Mouse (Mus musculus): Measurements from ENCODE around the gene Phactr2. TPM values are rescaled to one million over a fixed set of nuclear protein-coding genes. Genes with fewer than 3 reads are reported as not detected.

Gene Phactr2
- polyA plus RNA-seq, 1 experiment from 2014 or later = 18.8 TPM

DNA sequence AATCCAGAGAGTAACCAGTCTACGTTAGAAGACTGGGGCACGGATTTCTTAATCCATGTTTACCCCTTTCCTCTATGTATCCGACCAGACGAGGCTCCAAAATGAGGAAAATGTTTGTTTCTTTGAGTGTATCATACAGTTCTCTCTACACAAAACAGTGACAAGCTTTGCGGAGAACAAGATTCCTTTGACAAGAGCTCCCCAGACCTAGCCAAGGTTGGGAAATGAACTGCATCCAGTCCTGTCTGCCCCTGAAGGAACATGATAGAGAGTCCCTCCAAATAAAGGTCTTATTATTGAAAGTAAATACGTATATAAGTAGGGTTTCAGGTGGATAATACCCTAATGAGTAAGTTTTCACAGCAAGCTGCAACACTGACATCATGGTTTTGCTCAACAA lies 199.1 kb downstream of the Phactr2 start:
- 93% methylated on average over 6 of the region's 6 CpGs for WGBS
- Histone ChIP-seq H3K27me3 (ENCODE audit: control insufficient read depth, insufficient read depth, low read length) (no peaks in the 10 kb centered on the region), H3K4me2 (ENCODE audit: low read depth) (no peak overlapping the region), H3K36me3 (ENCODE audit: control insufficient read depth, insufficient read depth, low read length) (no peaks in the 10 kb centered on the region), H3K9ac (ENCODE audit: low read length) (no peak overlapping the region), H3K4me3 (ENCODE audit: low read depth, low read length) (no peak overlapping the region), H3K4me1 (ENCODE audit: control insufficient read depth, insufficient read depth, low read length) (no peaks in the 10 kb centered on the region), H3K27ac (ENCODE audit: low read depth, low read length) (no peak overlapping the region), H3K9me3 (ENCODE audit: control insufficient read depth, low read length) (no peaks in the 10 kb centered on the region)
- ATAC-seq (ENCODE audit: insufficient read depth, low FRiP score, low TSS enrichment) (no peak), DNase-seq (ENCODE audit: low spot score) (no peak)

GRCm38 (mm10) chr10:13274699-13275098 lies 199.5 kb downstream of the Phactr2 start:
- Histone ChIP-seq H3K4me3 (ENCODE audit: low read depth, low read length) (no peak overlapping the region), H3K4me2 (ENCODE audit: low read depth) (no peak overlapping the region), H3K9ac (ENCODE audit: low read length) (no peak overlapping the region), H3K4me1 (ENCODE audit: control insufficient read depth, insufficient read depth, low read length) (no peaks in the 10 kb centered on the region), H3K36me3 (ENCODE audit: control insufficient read depth, insufficient read depth, low read length) (no peaks in the 10 kb centered on the region), H3K9me3 (ENCODE audit: control insufficient read depth, low read length) (no peaks in the 10 kb centered on the region), H3K27ac (ENCODE audit: low read depth, low read length) (no peak overlapping the region), H3K27me3 (ENCODE audit: control insufficient read depth, insufficient read depth, low read length) (no peaks in the 10 kb centered on the region)
- ATAC-seq (ENCODE audit: insufficient read depth, low FRiP score, low TSS enrichment) (no peak), DNase-seq (ENCODE audit: low spot score) (no peak)
- 86% methylated on average over 4 of the region's 4 CpGs for WGBS

GRCm38 (mm10) chr10:13273756-13274155 lies 200.5 kb downstream of the Phactr2 start:
- H3K27me3 ChIP-seq (ENCODE audit: control insufficient read depth, insufficient read depth, low read length) = no peaks in the 10 kb centered on the region
- H3K9me3 ChIP-seq (ENCODE audit: control insufficient read depth, low read length) = no peaks in the 10 kb centered on the region
- no peak overlapping the region for H3K27ac ChIP-seq (ENCODE audit: low read depth, low read length)
- H3K4me2 ChIP-seq (ENCODE audit: low read depth) = no peak overlapping the region
- no peak for ATAC-seq (ENCODE audit: insufficient read depth, low FRiP score, low TSS enrichment)
- no peak overlapping the region for H3K4me3 ChIP-seq (ENCODE audit: low read depth, low read length)
- DNase-seq (ENCODE audit: low spot score) = no peak
- H3K36me3 ChIP-seq (ENCODE audit: control insufficient read depth, insufficient read depth, low read length) = no peaks in the 10 kb centered on the region
- WGBS = 87% methylated on average over 1 of the region's 1 CpGs
- H3K4me1 ChIP-seq (ENCODE audit: control insufficient read depth, insufficient read depth, low read length) = no peaks in the 10 kb centered on the region
- no peak overlapping the region for H3K9ac ChIP-seq (ENCODE audit: low read length)

DNA sequence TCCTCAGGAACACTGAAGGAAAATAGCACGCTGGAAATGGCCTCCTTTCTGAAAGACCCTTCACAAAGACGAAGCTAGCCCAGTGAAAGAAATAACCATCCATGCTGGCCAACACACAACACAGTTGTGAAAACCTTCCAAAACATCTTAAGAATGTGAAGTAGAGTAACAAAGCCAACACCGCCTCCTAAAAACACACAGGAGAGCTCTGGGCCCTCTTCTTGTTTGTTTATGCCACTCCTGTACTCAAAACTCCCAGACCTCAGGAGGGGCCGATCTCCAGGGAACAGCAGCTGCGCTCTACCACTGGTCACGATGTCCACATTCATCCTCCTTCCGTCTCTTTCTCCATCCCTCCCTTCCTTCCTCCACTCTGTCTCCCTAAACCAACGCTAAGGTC lies 202.5 kb downstream of the Phactr2 start:
- WGBS = 88% methylated on average over 8 of the region's 8 CpGs
- ATAC-seq (ENCODE audit: insufficient read depth, low FRiP score, low TSS enrichment) = no peak
- H3K36me3 ChIP-seq (ENCODE audit: control insufficient read depth, insufficient read depth, low read length) = no peaks in the 10 kb centered on the region

DNA sequence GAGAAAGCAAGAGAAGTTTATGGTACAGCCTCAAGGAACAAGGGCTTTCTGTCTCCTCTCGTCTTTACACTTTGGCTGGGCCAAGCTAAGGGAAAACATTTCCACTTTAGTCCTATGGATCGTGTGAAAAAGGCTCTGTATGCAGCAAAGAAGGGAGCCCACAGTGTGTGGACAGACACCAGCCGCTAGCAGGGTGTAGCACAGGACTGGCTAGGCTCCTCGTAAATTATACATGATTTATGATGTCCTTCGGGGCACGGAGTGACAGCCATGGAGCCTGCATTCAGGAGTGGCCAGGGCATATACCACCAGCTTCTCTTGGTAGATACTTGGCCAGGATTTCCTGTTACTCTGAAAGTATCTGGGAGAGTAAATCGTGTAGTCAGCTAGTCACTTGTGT lies 203.1 kb downstream of the Phactr2 start:
- Histone ChIP-seq H3K27ac (ENCODE audit: low read depth, low read length) (no peak overlapping the region), H3K4me3 (ENCODE audit: low read depth, low read length) (no peak overlapping the region), H3K9me3 (ENCODE audit: control insufficient read depth, low read length) (no peaks in the 10 kb centered on the region), H3K4me2 (ENCODE audit: low read depth) (no peak overlapping the region), H3K36me3 (ENCODE audit: control insufficient read depth, insufficient read depth, low read length) (no peaks in the 10 kb centered on the region), H3K9ac (ENCODE audit: low read length) (no peak overlapping the region), H3K4me1 (ENCODE audit: control insufficient read depth, insufficient read depth, low read length) (no peaks in the 10 kb centered on the region), H3K27me3 (ENCODE audit: control insufficient read depth, insufficient read depth, low read length) (no peaks in the 10 kb centered on the region)
- DNase-seq (ENCODE audit: low spot score) (no peak), ATAC-seq (ENCODE audit: insufficient read depth, low FRiP score, low TSS enrichment) (no peak)
- 62% methylated on average over 7 of the region's 7 CpGs for WGBS

More for the DNA sequence above, 202.5 kb downstream of the Phactr2 start:
- H3K27ac ChIP-seq (ENCODE audit: low read depth, low read length) = no peak overlapping the region
- no peak overlapping the region for H3K9ac ChIP-seq (ENCODE audit: low read length)
- no peak overlapping the region for H3K4me2 ChIP-seq (ENCODE audit: low read depth)
- H3K9me3 ChIP-seq (ENCODE audit: control insufficient read depth, low read length) = no peaks in the 10 kb centered on the region
- H3K4me1 ChIP-seq (ENCODE audit: control insufficient read depth, insufficient read depth, low read length) = no peaks in the 10 kb centered on the region
- no peak overlapping the region for H3K4me3 ChIP-seq (ENCODE audit: low read depth, low read length)
- no peaks in the 10 kb centered on the region for H3K27me3 ChIP-seq (ENCODE audit: control insufficient read depth, insufficient read depth, low read length)
- DNase-seq (ENCODE audit: low spot score) = no peak

DNA sequence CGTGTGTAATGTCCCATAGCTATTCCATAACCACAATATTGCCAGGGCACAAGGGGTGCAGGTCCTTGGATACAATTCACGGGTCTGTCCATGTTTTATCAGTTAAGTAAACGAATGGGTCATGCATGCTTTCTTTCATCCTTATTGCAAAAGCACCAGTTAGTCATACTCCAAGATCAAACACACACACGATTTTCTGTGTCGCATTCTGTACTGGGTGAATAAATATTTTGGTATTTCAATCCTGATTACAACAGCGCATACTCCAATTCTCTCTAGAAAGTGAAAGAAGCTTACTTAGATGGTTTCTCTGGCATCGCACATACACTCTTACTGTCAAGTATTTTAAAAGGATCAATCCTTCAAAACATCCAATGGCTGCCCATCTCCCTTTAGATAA lies 203.9 kb downstream of the Phactr2 start:
- WGBS = 92% methylated on average over 7 of the region's 7 CpGs
- no peak overlapping the region for H3K4me3 ChIP-seq (ENCODE audit: low read depth, low read length)
- no peak for DNase-seq (ENCODE audit: low spot score)
- H3K9ac ChIP-seq (ENCODE audit: low read length) = no peak overlapping the region
- no peaks in the 10 kb centered on the region for H3K4me1 ChIP-seq (ENCODE audit: control insufficient read depth, insufficient read depth, low read length)
- no peak overlapping the region for H3K27ac ChIP-seq (ENCODE audit: low read depth, low read length)
- no peaks in the 10 kb centered on the region for H3K36me3 ChIP-seq (ENCODE audit: control insufficient read depth, insufficient read depth, low read length)
- H3K4me2 ChIP-seq (ENCODE audit: low read depth) = no peak overlapping the region
- no peaks in the 10 kb centered on the region for H3K27me3 ChIP-seq (ENCODE audit: control insufficient read depth, insufficient read depth, low read length)
- ATAC-seq (ENCODE audit: insufficient read depth, low FRiP score, low TSS enrichment) = no peak
- H3K9me3 ChIP-seq (ENCODE audit: control insufficient read depth, low read length) = no peaks in the 10 kb centered on the region

DNA sequence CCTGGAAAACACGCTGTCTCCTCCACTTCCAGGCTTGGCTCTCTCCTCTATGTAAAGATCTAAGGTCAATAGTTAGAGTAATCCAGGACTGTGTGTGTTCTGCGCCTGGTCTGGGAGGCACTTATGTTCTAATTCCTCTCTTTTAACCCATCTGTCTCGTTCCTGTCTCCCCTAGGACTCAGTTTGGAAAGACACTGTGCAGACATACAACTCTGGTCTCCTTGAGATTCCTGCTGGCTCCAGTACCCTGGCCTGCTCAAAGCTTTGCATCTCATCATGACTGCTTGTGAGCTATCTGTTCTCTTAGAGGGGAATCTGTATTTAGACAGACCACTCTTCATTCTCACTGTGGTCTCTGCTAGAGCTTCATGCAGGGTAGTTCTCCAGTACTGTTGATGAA lies 215.0 kb downstream of the Phactr2 start:
- H3K27ac ChIP-seq (ENCODE audit: low read depth, low read length) = no peak overlapping the region
- no peak for ATAC-seq (ENCODE audit: insufficient read depth, low FRiP score, low TSS enrichment)
- WGBS = 89% methylated on average over 3 of the region's 3 CpGs

GRCm38 (mm10) chr10:13256196-13256595 lies 218.0 kb downstream of the Phactr2 start:
- Histone ChIP-seq H3K36me3 (ENCODE audit: control insufficient read depth, insufficient read depth, low read length) (no peaks in the 10 kb centered on the region; the same call in 1 of the 2 replicates), H3K9ac (ENCODE audit: low read length) (no peak overlapping the region), H3K27ac (ENCODE audit: low read depth, low read length) (no peak overlapping the region), H3K27me3 (ENCODE audit: control insufficient read depth, insufficient read depth, low read length) (no peaks in the 10 kb centered on the region), H3K9me3 (ENCODE audit: control insufficient read depth, low read length) (no peaks in the 10 kb centered on the region), H3K4me3 (ENCODE audit: low read depth, low read length) (no peak overlapping the region), H3K4me1 (ENCODE audit: control insufficient read depth, insufficient read depth, low read length) (no peaks in the 10 kb centered on the region), H3K4me2 (ENCODE audit: low read depth) (no peak overlapping the region)
- WGBS = 83% methylated on average over 7 of the region's 7 CpGs
- no peak for ATAC-seq (ENCODE audit: insufficient read depth, low FRiP score, low TSS enrichment)
- DNase-seq (ENCODE audit: low spot score) = no peak

More for the DNA sequence above, 215.0 kb downstream of the Phactr2 start:
- Histone ChIP-seq H3K9ac (ENCODE audit: low read length) (no peak overlapping the region), H3K36me3 (ENCODE audit: control insufficient read depth, insufficient read depth, low read length) (no peaks in the 10 kb centered on the region; the same call in 1 of the 2 replicates), H3K4me2 (ENCODE audit: low read depth) (no peak overlapping the region), H3K4me3 (ENCODE audit: low read depth, low read length) (no peak overlapping the region), H3K4me1 (ENCODE audit: control insufficient read depth, insufficient read depth, low read length) (no peaks in the 10 kb centered on the region), H3K27me3 (ENCODE audit: control insufficient read depth, insufficient read depth, low read length) (no peaks in the 10 kb centered on the region), H3K9me3 (ENCODE audit: control insufficient read depth, low read length) (no peaks in the 10 kb centered on the region)
- DNase-seq (ENCODE audit: low spot score) = no peak

GRCm38 (mm10) chr10:13250280-13250679 lies 223.9 kb downstream of the Phactr2 start:
- WGBS = 76% methylated on average over 2 of the region's 2 CpGs
- Histone ChIP-seq H3K9me3 (ENCODE audit: control insufficient read depth, low read length) (no peaks in the 10 kb centered on the region), H3K36me3 (ENCODE audit: control insufficient read depth, insufficient read depth, low read length) (no peaks in the 10 kb centered on the region; the same call in 1 of the 2 replicates), H3K4me1 (ENCODE audit: control insufficient read depth, insufficient read depth, low read length) (no peaks in the 10 kb centered on the region), H3K27ac (ENCODE audit: low read depth, low read length) (no peak overlapping the region), H3K9ac (ENCODE audit: low read length) (no peak overlapping the region), H3K4me2 (ENCODE audit: low read depth) (no peak overlapping the region), H3K27me3 (ENCODE audit: control insufficient read depth, insufficient read depth, low read length) (no peaks in the 10 kb centered on the region), H3K4me3 (ENCODE audit: low read depth, low read length) (no peak overlapping the region)
- DNase-seq (ENCODE audit: low spot score) (no peak), ATAC-seq (ENCODE audit: insufficient read depth, low FRiP score, low TSS enrichment) (no peak)
